Mouse (Mus musculus) kidney, postnatal 10 days (tissue): ENCODE data around the gene Cdipt.
A peak's percentile ranks its signal among the peaks of the same experiment; 100 is the strongest.

Source experiments
- DNase-seq: peaks from one replicate; pipeline ENCODE4 v3.0.0; 2021; ENCODE audit warnings: mixed read lengths

Cdipt gene

GRCm38 (mm10) chr7:126975893-126975949 is at the start of gene Cdipt:
Gene Cdipt, plus strand, starts transcription at chr7:126975914.
- no peak for DNase-seq

DNA sequence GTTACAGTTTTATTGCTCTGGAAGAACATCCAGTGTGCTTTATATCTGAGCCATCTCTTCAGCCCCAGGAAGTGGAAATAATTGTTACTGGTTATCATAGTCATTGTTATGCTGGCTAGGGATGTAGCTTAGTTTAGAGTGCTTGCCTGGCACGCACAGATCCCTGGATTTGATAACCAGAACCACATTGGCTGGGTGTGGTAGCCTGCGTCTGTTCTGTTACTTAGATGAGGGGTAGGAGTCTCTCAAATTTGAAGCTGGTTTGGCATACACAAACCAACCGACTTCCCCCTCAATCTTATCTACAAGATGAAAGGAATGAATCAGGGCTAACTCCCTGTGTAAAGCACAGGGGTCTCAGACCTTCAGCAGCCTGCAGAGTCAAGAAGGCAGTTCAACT is 49.4 kb upstream of the Cdipt start:
- no peak for DNase-seq

- peak; percentile 97 for DNase-seq
Observed at GRCm38 (mm10) chr7:126928384-126929037, 47.2 kb upstream of the Cdipt start, which contains the start of gene Kctd13. Gene Kctd13, plus strand, starts transcription at chr7:126928879.

- DNase-seq = no peak
Observed at GRCm38 (mm10) chr7:126929046-126929445, 46.7 kb upstream of the Cdipt start.

- DNase-seq = no peak
Observed at GRCm38 (mm10) chr7:126932652-126933051, 43.1 kb upstream of the Cdipt start.

DNA sequence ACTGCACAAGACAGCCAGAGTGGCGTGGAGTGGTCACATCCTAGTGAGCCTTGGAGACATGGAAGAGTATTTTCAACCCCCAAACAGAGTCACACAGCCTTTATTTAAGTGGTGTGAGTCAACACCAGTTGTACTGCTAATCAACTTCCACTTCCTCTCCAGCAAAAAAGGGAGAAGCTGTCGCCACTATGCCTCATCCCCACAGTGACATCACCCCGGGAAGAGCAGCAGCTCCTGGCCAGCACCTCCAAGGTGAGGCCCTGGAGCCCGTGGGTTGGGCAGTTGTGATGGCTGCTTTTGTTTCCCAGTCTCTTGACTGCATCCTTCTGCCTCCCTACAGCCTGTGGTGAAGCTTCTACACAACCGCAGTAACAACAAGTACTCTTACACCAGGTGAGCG is 34.5 kb upstream of the Cdipt start:
- DNase-seq = no peak

- DNase-seq = no peak
Observed at GRCm38 (mm10) chr7:126941801-126942200, 33.9 kb upstream of the Cdipt start.

- DNase-seq = peak; percentile 69
Observed at GRCm38 (mm10) chr7:126946530-126946929, 29.2 kb upstream of the Cdipt start.

GRCm38 (mm10) chr7:126948626-126949025 is 27.1 kb upstream of the Cdipt start:
- DNase-seq = no peak

DNA sequence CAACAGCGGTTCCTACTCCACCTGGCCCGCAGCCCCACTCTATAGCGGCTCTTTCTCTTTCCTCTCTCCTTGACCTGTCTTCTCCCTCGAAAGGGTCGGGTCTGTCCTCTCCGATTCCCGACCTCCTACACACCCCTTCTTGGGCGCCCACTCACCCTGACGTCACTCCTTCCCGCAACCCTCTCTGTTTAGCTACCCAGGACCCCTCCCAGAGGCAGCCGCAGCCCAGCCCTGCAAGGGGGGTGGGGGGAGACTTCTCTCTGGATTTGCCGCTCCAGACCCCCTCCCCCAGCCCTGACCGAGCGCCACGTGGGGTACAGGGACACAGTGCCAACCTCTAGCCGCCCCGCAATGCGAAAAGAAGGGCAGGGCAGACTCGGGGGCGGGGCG is 26.3 kb upstream of the Cdipt start, which contains the start of gene Asphd1:
Gene Asphd1, minus strand, starts transcription at position 180 of the 390 bp plus-strand sequence.
- DNase-seq = no peak

GRCm38 (mm10) chr7:126949793-126950646 is 25.7 kb upstream of the Cdipt start, which contains the start of gene Sez6l2:
Gene Sez6l2, plus strand, starts transcription at chr7:126950563.
- DNase-seq = peak; percentile 97

DNA sequence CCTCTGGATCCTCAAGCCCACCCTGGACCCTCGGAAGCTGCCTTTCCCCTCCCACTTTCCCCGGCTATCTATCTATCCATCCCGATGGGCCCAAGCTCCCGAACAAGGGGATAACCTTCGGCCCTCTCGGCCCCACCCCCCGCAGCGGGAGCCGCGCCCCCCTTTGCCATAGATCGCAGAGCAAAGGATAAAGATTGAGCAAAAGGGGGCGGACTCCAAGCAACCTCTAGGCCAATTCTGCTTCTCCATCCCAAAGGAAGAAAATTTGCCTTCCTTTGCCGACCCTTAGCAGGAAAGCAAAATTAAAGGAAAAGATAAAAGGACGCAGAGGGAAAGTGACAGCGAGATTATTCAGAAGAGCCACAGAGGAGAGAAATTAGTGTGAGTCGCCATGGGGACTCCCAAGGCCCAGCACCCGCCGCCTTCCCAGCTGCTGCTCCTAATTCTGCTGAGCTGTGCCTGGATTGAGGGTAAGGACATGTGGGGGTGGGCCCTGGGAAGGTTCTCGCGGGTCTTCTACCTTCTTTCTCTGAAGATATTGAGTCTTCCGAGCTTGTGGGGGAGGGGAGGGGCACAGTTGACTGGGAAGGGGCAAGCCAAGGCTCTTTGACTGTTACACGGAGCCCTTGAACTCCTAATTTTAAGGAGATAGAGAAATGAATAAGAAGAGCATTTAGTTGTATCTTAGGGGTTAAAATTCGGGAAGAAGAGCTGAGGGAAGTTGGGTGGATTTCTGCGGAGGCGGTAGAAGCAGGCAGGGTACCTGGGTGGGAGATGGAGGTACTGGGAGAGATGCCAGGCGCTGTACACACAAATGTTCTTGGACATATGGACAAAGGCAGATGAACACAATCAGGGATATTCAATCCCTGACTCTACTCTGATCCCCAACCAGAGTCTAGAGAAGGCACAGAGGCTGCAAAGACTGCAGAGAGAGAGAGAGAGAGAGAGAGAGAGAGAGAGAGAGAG is 24.8 kb upstream of the Cdipt start:
- DNase-seq = no peak

DNA sequence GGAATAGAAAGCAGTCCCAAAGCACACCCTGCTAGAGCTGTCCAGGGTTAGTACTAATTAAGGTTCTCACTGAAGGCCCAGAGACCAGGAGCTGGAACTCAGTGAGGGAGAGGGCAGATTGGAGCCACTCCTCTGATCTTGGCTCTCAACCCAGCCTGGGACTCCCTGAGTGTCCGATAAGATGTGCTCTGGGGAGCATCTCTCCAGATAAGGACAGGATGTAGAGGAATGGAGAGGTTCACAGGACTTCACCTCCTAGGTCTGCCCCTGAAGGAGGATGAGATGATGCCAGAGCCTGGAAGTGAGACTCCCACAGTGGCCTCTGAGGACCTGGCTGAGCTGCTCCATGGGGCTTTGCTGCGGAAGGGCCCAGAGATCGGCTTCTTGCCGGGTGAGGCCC is 24.0 kb upstream of the Cdipt start:
- DNase-seq = no peak

- DNase-seq = no peak
Observed at GRCm38 (mm10) chr7:126952646-126953045, 23.1 kb upstream of the Cdipt start.

DNA sequence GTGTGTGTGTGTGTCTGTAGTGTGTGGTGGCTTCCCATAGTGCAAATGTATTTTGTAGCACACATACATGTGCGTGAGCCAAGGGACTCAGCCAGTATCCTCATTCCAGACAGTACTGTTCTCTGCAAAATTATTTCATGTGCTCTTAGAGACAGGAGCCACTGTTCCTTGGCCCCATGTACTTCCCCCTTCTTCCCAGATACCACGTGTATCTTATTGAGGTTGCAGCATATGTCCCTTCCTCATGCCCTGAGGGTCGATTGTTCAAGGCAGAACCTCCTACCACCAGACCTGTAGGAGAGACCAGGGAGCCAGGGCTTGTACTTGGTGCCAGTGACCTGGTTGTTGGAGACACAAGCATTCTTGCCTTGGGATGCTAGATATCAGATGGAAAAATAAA is 20.6 kb upstream of the Cdipt start:
- DNase-seq = no peak

DNA sequence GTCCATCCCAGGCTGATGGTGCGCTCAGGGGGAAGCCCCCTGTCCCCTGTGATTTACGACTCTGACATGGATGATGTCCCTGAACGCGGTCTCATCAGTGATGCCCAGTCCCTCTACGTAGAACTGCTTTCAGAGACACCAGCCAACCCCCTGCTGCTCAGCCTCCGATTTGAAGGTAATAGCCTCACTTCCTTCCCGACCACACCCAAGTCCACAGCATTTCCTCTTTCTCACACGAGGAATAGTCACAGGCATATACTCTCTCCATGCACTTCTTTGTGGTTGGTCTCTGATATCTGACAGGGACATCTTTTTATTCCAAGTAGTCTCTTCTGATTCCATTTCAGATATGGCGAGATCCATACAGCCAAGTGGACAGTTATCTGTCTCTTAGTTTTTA is 15.9 kb upstream of the Cdipt start:
- no peak for DNase-seq

GRCm38 (mm10) chr7:126961095-126961494 is 14.6 kb upstream of the Cdipt start:
- no peak for DNase-seq

DNA sequence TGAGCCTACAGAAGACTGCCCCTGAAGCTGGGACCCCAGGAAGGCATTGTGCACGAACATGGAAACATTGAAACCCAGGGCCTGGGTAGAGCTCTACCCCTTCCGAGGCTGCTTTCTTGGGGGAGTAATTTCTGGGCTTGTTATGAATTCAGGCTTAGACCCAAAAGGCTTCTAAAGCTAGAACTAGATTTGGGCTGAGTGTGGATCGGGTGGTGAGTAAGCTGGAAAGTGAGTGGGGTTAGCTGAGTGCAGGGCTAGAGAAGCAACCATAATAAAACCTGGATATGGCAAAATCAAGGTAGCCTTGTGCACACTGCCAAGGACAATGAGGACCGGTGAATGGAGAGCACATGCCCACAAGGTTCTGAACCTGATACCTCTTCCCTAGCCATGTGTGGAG is 13.7 kb upstream of the Cdipt start:
- DNase-seq = no peak

- DNase-seq = peak; percentile 76
Observed at GRCm38 (mm10) chr7:126963548-126964286, 12.0 kb upstream of the Cdipt start.

DNA sequence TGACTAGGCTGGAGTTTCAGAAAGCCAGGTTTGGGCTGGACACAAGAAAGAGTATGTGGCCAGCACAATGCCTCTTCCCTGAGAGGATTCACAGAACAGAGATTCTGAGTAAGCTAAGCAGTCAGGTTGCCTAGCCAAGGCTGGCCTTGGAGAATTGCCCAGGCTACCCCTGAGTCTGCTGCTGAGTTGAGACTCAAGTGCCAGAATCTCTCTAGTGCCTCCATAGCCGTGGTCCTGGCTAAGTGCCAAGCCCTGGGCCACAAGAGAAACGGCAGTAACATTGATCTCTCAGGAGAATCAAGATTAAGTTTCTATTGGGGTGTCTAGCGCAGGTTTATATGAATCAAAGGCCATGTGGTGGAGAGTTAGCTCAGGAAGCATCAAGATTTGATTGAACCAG is 10.1 kb upstream of the Cdipt start:
- no peak for DNase-seq

DNA sequence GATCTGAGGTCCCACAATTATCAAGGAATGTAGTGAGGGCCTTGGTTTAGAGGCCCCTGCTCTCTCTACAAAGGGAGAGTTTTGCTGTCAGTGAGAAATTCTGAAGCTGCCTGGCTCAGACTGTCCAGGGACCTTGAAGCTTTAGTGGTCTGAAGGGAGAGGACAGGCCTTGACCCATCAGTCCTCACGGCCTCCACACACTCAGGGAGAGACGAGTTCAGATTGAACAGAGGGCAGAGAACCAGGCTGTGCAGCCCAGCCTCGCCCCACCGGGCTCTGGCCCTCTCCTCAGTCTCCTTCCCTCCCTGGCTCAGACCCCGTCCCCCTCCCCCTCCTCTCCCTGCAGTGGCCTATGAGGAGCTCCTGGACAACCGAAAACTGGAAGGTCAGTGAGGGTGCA is 8.4 kb upstream of the Cdipt start:
- no peak for DNase-seq

DNA sequence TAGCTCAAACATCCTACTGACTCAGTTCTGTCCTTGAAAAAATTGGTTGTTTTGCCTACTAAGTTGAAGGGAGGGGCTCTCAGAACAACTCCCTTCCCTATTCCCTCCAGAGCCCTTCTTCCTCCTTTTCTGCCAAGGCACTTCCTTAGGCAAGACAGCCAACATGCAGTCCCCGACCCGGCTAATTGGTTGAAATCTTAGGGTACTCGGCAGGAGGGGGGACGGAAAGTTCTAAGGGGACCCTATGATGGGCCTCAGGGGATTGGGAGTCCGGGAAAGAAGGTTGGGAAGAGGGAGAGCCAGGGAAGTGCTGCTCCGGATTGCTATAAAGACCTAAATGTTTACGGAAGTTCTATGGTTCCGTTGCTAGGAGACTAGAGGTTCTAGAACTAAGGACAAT is 221 bp upstream of the Cdipt start:
- DNase-seq = peak; percentile 24
